Mouse (Mus musculus) ES-Bruce4 (cell line): ENCODE results near the gene Kif26b. TPM values are rescaled to one million over a fixed set of nuclear protein-coding genes. Genes with fewer than 3 reads are reported as not detected.

ENCODE experiments used
- H3K27ac ChIP-seq: 2 replicates; pipeline ENCODE4 v1.5.1; 2012; ENCODE audit warnings: low read length, inconsistent platforms; ENCODE audit not compliant: insufficient read depth
- H3K27me3 ChIP-seq: 2 replicates; pipeline ENCODE4 v1.6.1; 2012; ENCODE audit warnings: mild to moderate bottlenecking, low read length, inconsistent platforms; ENCODE audit not compliant: control insufficient read depth, poor library complexity, insufficient read depth, severe bottlenecking
- H3K36me3 ChIP-seq: 2 replicates; pipeline ENCODE4 v1.6.1; 2012; ENCODE audit warnings: inconsistent platforms, mild to moderate bottlenecking, low read length, moderate library complexity; ENCODE audit not compliant: control insufficient read depth, poor library complexity, insufficient read depth, severe bottlenecking
- H3K4me1 ChIP-seq: one replicate; pipeline ENCODE4 v1.8.1; 2011; ENCODE audit warnings: low read length; ENCODE audit not compliant: control insufficient read depth, insufficient read depth
- H3K4me3 ChIP-seq: 2 replicates; pipeline ENCODE4 v1.5.1; 2011; ENCODE audit warnings: low read depth, mild to moderate bottlenecking, low read length
- H3K9ac ChIP-seq: 2 replicates; pipeline ENCODE4 v1.6.1; 2012; ENCODE audit warnings: low read depth, mild to moderate bottlenecking, inconsistent platforms; ENCODE audit not compliant: poor library complexity, severe bottlenecking
- H3K9me3 ChIP-seq: replicated peaks from 2 replicates; pipeline ENCODE4 v1.6.1; 2012; ENCODE audit warnings: mild to moderate bottlenecking, low read length, inconsistent platforms; ENCODE audit not compliant: control insufficient read depth, poor library complexity, insufficient read depth, severe bottlenecking
- CTCF ChIP-seq: IDR thresholded peaks from one replicate; pipeline ENCODE4 v1.8.1; 2011; ENCODE audit warnings: low read depth, low read length
- EP300 ChIP-seq: IDR thresholded peaks from 2 replicates; pipeline ENCODE4 v1.6.1; 2011; ENCODE audit warnings: low read depth, low read length; ENCODE audit not compliant: insufficient read depth
- POLR2A ChIP-seq: IDR thresholded peaks from one replicate; pipeline ENCODE4 v1.8.1; 2011; ENCODE audit warnings: low read length; ENCODE audit not compliant: insufficient read depth
- polyA plus RNA-seq: library from polyadenylated mRNA; stranded (reverse); fragments of >200 nt; gene quantifications from 2 replicates; pipeline ENCODE4 v1.2.4, GENCODE M21; 2011; ENCODE audit warnings: low read depth; ENCODE audit not compliant: missing spikeins, insufficient read depth, insufficient read length

The Kif26b gene
- polyA plus RNA-seq, 1 experiment: 0.31 TPM

DNA sequence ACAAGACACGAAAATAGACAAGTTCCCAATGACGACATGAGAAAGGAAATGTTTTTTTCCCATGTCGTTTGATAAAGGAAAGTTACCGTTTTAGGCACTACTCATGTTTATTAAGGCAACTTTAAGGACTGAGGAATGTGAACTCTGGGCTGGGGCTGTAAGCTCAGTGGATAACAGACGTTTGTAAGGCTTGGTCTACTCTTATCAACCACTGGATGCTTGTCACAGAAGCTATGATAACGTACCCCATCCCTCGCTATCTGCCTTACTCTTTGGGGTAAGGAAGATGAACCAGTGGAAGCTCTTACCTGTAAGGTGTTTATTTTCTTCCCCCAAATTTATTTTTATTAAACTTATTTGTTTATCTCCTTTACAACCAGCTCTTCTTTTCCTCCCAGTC is 108.4 kb downstream of the Kif26b start:
- Histone ChIP-seq H3K9me3 (no peaks in the 10 kb centered on the region), H3K4me1 (no peaks in the 10 kb centered on the region), H3K4me3 (no peak overlapping the region), H3K9ac (no peak overlapping the region), H3K36me3 (no peaks in the 10 kb centered on the region), H3K27ac (no peak overlapping the region), H3K27me3 (no peaks in the 10 kb centered on the region)
- TF ChIP-seq POLR2A: no peak
- TF ChIP-seq EP300: no peak
- no peak for TF ChIP-seq CTCF

DNA sequence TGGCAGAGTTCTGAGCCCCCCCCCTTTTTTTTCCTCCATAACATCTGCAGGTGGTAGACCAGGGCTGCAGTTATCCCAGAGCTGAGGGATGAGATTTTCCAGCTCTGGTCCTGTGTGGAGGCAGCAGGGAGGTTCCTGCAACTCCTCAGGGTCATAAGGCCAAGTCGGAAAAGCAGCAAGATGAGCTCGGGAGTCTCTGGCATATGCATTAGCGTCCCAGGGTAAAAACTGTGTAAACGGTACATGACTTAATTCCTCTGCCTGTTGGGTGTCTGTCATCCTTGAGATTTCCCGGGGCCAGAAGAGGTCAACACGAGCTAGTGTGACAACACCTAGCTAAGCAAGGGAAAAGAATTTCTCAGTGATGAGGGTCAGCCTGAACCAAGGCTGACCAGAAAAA is 111.0 kb downstream of the Kif26b start:
- Histone ChIP-seq H3K27me3 (no peaks in the 10 kb centered on the region), H3K9ac (no peak overlapping the region), H3K4me1 (no peaks in the 10 kb centered on the region), H3K27ac (no peak overlapping the region), H3K36me3 (no peaks in the 10 kb centered on the region), H3K4me3 (no peak overlapping the region), H3K9me3 (no peaks in the 10 kb centered on the region)
- TF ChIP-seq POLR2A (no peak), EP300 (no peak), CTCF (no peak)

DNA sequence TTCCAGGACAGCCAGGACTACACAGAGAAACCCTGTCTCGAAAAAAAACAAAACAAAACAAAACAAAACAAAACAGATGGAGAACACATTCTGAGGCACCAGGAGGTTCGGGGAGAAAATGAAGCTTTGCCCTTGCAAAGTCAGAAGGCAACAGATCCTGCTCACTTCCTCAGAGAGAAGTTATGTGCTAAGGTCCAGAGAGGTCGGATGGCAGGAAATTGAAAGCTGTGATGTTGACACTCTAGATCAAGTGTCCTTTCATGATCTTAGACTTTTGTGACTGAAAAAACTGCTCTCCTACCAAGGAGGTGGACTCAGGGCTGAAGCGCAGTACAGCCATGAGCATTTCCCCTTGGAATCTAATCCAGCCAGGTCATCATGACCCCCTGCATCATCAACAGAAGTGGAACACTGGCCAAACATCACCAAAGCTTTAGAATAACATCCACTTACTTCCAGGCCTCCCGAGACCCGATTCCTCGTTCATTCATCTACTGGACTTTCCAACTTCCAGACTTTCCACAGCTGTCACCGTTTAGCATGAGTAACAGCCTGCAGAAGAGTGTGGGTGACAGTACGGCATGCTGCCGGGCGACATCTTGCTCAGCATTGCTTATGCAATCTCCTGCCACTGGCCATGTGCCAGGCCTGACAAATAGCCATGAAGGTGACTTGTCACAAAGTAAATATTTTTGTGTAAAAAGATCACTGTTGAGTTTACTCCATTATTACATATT is 112.0 kb downstream of the Kif26b start:
- Histone ChIP-seq H3K27ac (no peak overlapping the region), H3K9ac (no peak overlapping the region), H3K4me1 (no peaks in the 10 kb centered on the region), H3K27me3 (no peaks in the 10 kb centered on the region), H3K4me3 (no peak overlapping the region), H3K36me3 (no peaks in the 10 kb centered on the region), H3K9me3 (no peaks in the 10 kb centered on the region)
- TF ChIP-seq POLR2A (no peak), EP300 (no peak), CTCF (no peak)

DNA sequence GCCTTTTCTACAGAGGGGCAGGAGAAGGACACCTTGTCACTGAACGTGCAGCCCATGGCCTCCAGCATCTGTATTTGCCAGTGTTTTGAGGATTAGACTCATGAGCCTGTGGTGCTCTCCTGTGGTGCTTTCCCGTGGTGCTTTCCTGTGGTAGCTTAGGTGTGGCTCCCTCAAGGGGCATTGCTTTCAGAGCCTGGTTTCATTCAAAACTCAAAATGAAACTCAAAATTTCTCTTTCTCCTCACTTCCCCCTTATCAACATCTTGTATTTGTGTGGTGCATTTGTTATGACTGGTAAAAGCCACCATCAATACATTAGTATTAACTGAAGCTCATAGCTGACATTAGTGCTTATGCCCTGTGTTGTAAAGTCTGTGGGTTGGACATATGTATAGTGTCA is 112.9 kb downstream of the Kif26b start:
- H3K27ac ChIP-seq: no peak overlapping the region
- H3K9ac ChIP-seq: no peak overlapping the region
- H3K4me1 ChIP-seq: no peaks in the 10 kb centered on the region
- H3K4me3 ChIP-seq: no peak overlapping the region
- H3K9me3 ChIP-seq: no peaks in the 10 kb centered on the region
- no peaks in the 10 kb centered on the region for H3K36me3 ChIP-seq
- no peaks in the 10 kb centered on the region for H3K27me3 ChIP-seq
- TF ChIP-seq POLR2A (no peak), CTCF (no peak), EP300 (no peak)

DNA sequence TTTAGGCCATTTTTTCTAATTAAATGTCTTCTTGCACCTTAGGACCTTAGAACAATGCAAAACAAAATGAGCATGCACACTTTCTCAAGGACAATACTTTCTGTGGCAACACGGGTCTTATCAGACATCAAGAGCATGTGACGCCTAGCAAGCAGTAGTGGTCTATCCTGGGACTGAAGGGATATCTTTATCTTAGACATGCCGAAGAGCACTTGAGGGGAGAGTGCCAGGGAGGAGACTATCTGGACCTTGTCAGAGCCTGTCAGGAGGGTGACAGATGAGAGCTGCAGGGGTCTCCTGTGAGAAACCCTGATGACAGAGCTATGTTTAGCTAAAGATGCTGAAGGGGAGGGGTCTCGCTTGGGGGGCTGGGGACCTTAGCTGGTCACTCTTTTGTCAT is 116.0 kb downstream of the Kif26b start:
- Histone ChIP-seq H3K9ac (no peak overlapping the region), H3K9me3 (no peaks in the 10 kb centered on the region), H3K36me3 (no peaks in the 10 kb centered on the region), H3K27ac (no peak overlapping the region), H3K4me1 (no peaks in the 10 kb centered on the region), H3K4me3 (no peak overlapping the region), H3K27me3 (no peaks in the 10 kb centered on the region)
- TF ChIP-seq EP300: no peak
- TF ChIP-seq POLR2A: no peak
- no peak for TF ChIP-seq CTCF

DNA sequence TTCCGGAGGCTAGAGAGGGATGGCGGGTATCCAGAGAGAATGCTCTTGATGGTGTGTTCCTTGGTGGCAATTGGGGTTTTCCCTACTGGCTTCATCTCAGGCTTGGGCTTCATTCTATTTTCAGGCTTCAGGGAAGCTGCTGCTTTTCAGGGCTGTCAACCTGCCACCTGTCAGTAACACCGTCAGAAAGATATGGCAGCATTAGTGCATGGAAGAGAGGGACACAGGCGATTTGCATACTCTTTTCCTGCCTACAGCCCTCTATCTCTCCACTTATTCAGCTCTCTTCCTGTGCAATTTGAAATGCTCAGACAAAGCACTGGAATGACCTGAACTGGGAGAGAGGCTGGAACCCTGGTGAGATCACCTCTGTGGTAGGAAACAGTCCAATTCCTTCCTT is 117.7 kb downstream of the Kif26b start:
- H3K27me3 ChIP-seq: no peaks in the 10 kb centered on the region
- H3K36me3 ChIP-seq: no peaks in the 10 kb centered on the region
- no peak overlapping the region for H3K27ac ChIP-seq
- H3K4me3 ChIP-seq: no peak overlapping the region
- no peaks in the 10 kb centered on the region for H3K9me3 ChIP-seq
- TF ChIP-seq CTCF (no peak), EP300 (no peak), POLR2A (no peak)
- no peaks in the 10 kb centered on the region for H3K4me1 ChIP-seq
- H3K9ac ChIP-seq: no peak overlapping the region
